Mouse (Mus musculus) heart, embryonic 15.5 days (tissue): Measurements from ENCODE around the gene Selplg. TPM values are rescaled to one million over a fixed set of nuclear protein-coding genes. Genes with fewer than 3 reads are reported as not detected.

Experiments used
- polyA plus RNA-seq: library from polyadenylated mRNA; unstranded; fragments of >200 nt; fragmentation: Nextera tagmentation; extraction: Ambion mirVana; gene quantifications from 2 replicates; pipeline ENCODE4 v1.2.1, GENCODE M21; 2015

Selplg gene
- polyA plus RNA-seq, 1 experiment from 2014 or later, result 2.7 TPM

Other genes with a start within 250 kb of the Selplg start
- gene Cmklr1, start 182.2 kb downstream of the Selplg start, polyA plus RNA-seq, result 4.4 and 5.0 TPM in 2 replicates
- not detected in 2 replicates for gene 1700069L16Rik, start 107.9 kb downstream of the Selplg start, polyA plus RNA-seq
- 4.9 and 6.2 TPM in 2 replicates for gene Ficd, start 96.8 kb downstream of the Selplg start, polyA plus RNA-seq
- gene Sart3, start 60.1 kb downstream of the Selplg start, polyA plus RNA-seq, result 30.8 and 39.8 TPM in 2 replicates
- gene Iscu, start 59.9 kb downstream of the Selplg start, polyA plus RNA-seq, result 112 and 124 TPM in 2 replicates
- 23.6 and 30.5 TPM in 2 replicates for gene Tmem119, start 32.1 kb downstream of the Selplg start, polyA plus RNA-seq
- gene Coro1c, start 76.1 kb upstream of the Selplg start, polyA plus RNA-seq, result 72.7 and 95.4 TPM in 2 replicates
- gene Ssh1, start 161.2 kb upstream of the Selplg start, polyA plus RNA-seq, result 9.0 and 11.7 TPM in 2 replicates
- gene Dao, start 171.1 kb upstream of the Selplg start, polyA plus RNA-seq, result not detected in 2 replicates
- 7.8 and 8.9 TPM in 2 replicates for gene Usp30, start 232.8 kb upstream of the Selplg start, polyA plus RNA-seq